In genomic region chr4:140617391-140618385, GRCm38 (mm10) we compare ENCODE assay signal across 8 mouse cellular contexts. TPM values are rescaled to one million over a fixed set of nuclear protein-coding genes. Genes with fewer than 3 reads are reported as not detected.
A peak's percentile ranks its signal among the peaks of the same experiment; 100 is the strongest.
DNase-seq lines count a peak whose midpoint lies in the region; ATAC-seq lines count a peak whose summit lies in the region.

No protein-coding gene starts in this region.

- H3K9ac ChIP-seq in embryonic facial prominence, embryonic 15.5 days, result no peak overlapping the region
- H3K9ac ChIP-seq in hindbrain, embryonic 11.5 days (ENCODE audit: low read depth, low read length), result peak overlapping the region; percentile 11; the same call in 1 of the 2 replicates
- H3K9ac ChIP-seq in limb, embryonic 13.5 days, result peak overlapping the region; percentile 43; the same call in 1 of the 2 replicates

- peaks cover 6% of the 10 kb centered on the region; the same call in 1 of the 2 replicates for H3K36me3 ChIP-seq in embryonic facial prominence, embryonic 15.5 days
- no peaks in the 10 kb centered on the region for H3K36me3 ChIP-seq in hindbrain, embryonic 11.5 days (ENCODE audit: control insufficient read depth, insufficient read depth, low read length)
- peaks cover 30% of the 10 kb centered on the region for H3K36me3 ChIP-seq in limb, embryonic 13.5 days

- 0 out of 2 replicates have a peak overlapping the region, but pooled peaks have one; percentile 28 for H3K27ac ChIP-seq in embryonic facial prominence, embryonic 15.5 days (replicated peaks)
- H3K27ac ChIP-seq in hindbrain, embryonic 11.5 days (ENCODE audit: low read depth, low read length), result 0 out of 2 replicates have a peak overlapping the region, but pooled peaks have one; percentile 6
- H3K27ac ChIP-seq in limb, embryonic 13.5 days, result peak overlapping the region; percentile 22; the same call in 1 of the 2 replicates

- no peaks in the 10 kb centered on the region for H3K9me3 ChIP-seq in embryonic facial prominence, embryonic 15.5 days (replicated peaks)
- H3K9me3 ChIP-seq in hindbrain, embryonic 11.5 days (ENCODE audit: control insufficient read depth, low read length), result no peaks in the 10 kb centered on the region
- no peaks in the 10 kb centered on the region for H3K9me3 ChIP-seq in limb, embryonic 13.5 days

- H3K4me2 ChIP-seq in embryonic facial prominence, embryonic 15.5 days (replicated peaks), result no peak overlapping the region
- no peak overlapping the region for H3K4me2 ChIP-seq in hindbrain, embryonic 11.5 days (replicated peaks; ENCODE audit: low read depth, low read length)
- no peak overlapping the region for H3K4me2 ChIP-seq in limb, embryonic 13.5 days (replicated peaks)

- H3K4me1 ChIP-seq in embryonic facial prominence, embryonic 15.5 days, result peaks cover 24% of the 10 kb centered on the region
- peaks cover 13% of the 10 kb centered on the region for H3K4me1 ChIP-seq in hindbrain, embryonic 11.5 days (replicated peaks; ENCODE audit: control insufficient read depth, insufficient read depth, low read length)
- peaks cover 18% of the 10 kb centered on the region for H3K4me1 ChIP-seq in limb, embryonic 13.5 days

- H3K4me3 ChIP-seq in embryonic facial prominence, embryonic 15.5 days (replicated peaks), result no peak overlapping the region
- no peak overlapping the region for H3K4me3 ChIP-seq in hindbrain, embryonic 11.5 days (ENCODE audit: low read depth, low read length)
- H3K4me3 ChIP-seq in limb, embryonic 13.5 days, result no peak overlapping the region

- no peak; the same call in 1 of the 2 replicates for ATAC-seq in embryonic facial prominence, embryonic 15.5 days (ENCODE audit: insufficient number of reproducible peaks, low FRiP score, low TSS enrichment, low read depth)
- ATAC-seq in hindbrain, embryonic 11.5 days (ENCODE audit: low FRiP score), result no peak
- ATAC-seq in limb, embryonic 13.5 days (ENCODE audit: low FRiP score, low read depth), result peak; percentile 33; the same call in 1 of the 2 replicates
- 0 out of 2 replicates have a peak, but pooled peaks have one; percentile 16 for ATAC-seq in monocyte, adult 5-6 weeks (replicated peaks; ENCODE audit: insufficient number of reproducible peaks, low FRiP score, low TSS enrichment, poor library complexity, severe bottlenecking)

- H3K27me3 ChIP-seq in embryonic facial prominence, embryonic 15.5 days, result no peaks in the 10 kb centered on the region
- no peaks in the 10 kb centered on the region for H3K27me3 ChIP-seq in hindbrain, embryonic 11.5 days (ENCODE audit: control insufficient read depth, insufficient read depth, low read length)
- H3K27me3 ChIP-seq in limb, embryonic 13.5 days, result no peaks in the 10 kb centered on the region

- peak; percentile 78 for DNase-seq in urinary bladder, postnatal 14 days (ENCODE audit: low spot score)
- DNase-seq in urinary bladder, postnatal 10 days (ENCODE audit: low spot score), result no peak
- no peak for DNase-seq in hindbrain, embryonic 11.5 days (ENCODE audit: low spot score)
- DNase-seq in frontal cortex, adult 2 months (ENCODE audit: extremely low spot score in 1 of 2, low spot score in 1 of 2), result no peak
- no peak for DNase-seq in right cerebral cortex, adult 18-20 months

- WGBS in embryonic facial prominence, embryonic 15.5 days, result 57% methylated on average over 16 of the region's 16 CpGs
- WGBS in hindbrain, embryonic 11.5 days, result 68% methylated on average over 16 of the region's 16 CpGs
- WGBS in limb, embryonic 13.5 days, result 63% methylated on average over 16 of the region's 16 CpGs

RNA-seq across cellular contexts. Expression of gene Arhgef10l, which starts 48.1 kb away (rescaled TPM):
- 17.0 and 18.6 TPM in 2 replicates for polyA plus RNA-seq in embryonic facial prominence, embryonic 15.5 days (2015; fragmentation: Nextera tagmentation; extraction: Ambion mirVana)
- polyA plus RNA-seq in hindbrain, embryonic 11.5 days (2014; fragmentation: Nextera tagmentation; extraction: Ambion mirVana), result 13.8 and 14.5 TPM in 2 replicates
- polyA plus RNA-seq in limb, embryonic 13.5 days (2015; fragmentation: Nextera tagmentation; extraction: Ambion mirVana), result 14.9 TPM in 2 replicates
- total RNA-seq in monocyte, adult 5-6 weeks (2017), result 139 to 166 TPM (median 160 TPM) in 3 replicates
- 28.9 and 29.2 TPM in 2 replicates for polyA plus RNA-seq in frontal cortex, adult 2 months (2012; rRNA removed)

Comparison
In these comparisons a context has a peak if more than half of its experiments do, and no peak if none do; other contexts are left out.
1. ATAC-seq: peak in limb, embryonic 13.5 days (single experiment) and monocyte, adult 5-6 weeks (single experiment); none in embryonic facial prominence, embryonic 15.5 days (single experiment) and hindbrain, embryonic 11.5 days (single experiment).
2. Peak in every context shown above with its lines, with median percentiles within 50 percentile points of each other: H3K27ac ChIP-seq.